Mouse (Mus musculus) erythroblast, adult 5-6 weeks (primary cell): Measurements from ENCODE around the gene Kcne3. TPM values are rescaled to one million over a fixed set of nuclear protein-coding genes. Genes with fewer than 3 reads are reported as not detected.

ENCODE experiments used
- ATAC-seq: replicated peaks from 2 replicates; pipeline ENCODE4 v1.8.0; 2016; ENCODE audit warnings: moderate number of reproducible peaks, mild to moderate bottlenecking, moderate TSS enrichment, inconsistent platforms; ENCODE audit not compliant: poor library complexity, low FRiP score, severe bottlenecking
- total RNA-seq, 2 experiments: library from RNA; stranded (forward) in 1 of 2; stranded (reverse) in 1 of 2; fragments of 150-400 nt in 1 of 2; fragments of 200-764, 138-1000 nt in 1 of 2; gene quantifications; 2 replicates each; pipeline versions ENCODE4 v1.2.3 to v1.2.4; 2015 to 2017; ENCODE audit warnings: low replicate concordance in 2 of 2

The Kcne3 gene
- total RNA-seq, 2 experiments from 2014 or later, result 3.7 TPM; not detected in 1

- no peak for ATAC-seq
Observed at GRCm38 (mm10) chr7:100230646-100231045, 54.3 kb downstream of the Kcne3 start.

- no peak for ATAC-seq
Observed at GRCm38 (mm10) chr7:100231661-100232060, 55.4 kb downstream of the Kcne3 start.

DNA sequence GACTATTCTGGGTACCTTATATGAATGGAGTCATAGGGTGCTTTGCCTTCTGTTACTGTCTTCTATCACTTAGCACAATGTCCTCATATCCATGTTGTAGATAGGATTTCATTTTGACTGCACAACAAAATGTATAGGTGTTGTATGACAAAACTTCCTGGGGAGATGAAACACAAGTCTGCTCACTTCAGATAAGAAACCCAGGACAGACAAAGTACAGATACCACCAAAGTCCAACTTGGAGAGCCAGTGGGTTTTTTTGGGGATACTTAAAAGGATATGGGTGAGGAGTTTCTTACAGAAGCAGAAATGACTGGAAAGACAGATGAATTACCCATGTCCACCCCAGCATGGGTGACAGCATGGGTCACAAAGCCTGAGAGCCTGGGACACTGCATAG lies 57.4 kb downstream of the Kcne3 start:
- ATAC-seq, result peak; percentile 44; the same call in 1 of the 2 replicates

Other genes with a start within 250 kb of the Kcne3 start
- gene Rnf169, start 196.1 kb upstream of the Kcne3 start, total RNA-seq (2015; ENCODE audit: low replicate concordance), result 2.3 and 5.6 TPM in 2 replicates
- gene Rnf169, start 196.1 kb upstream of the Kcne3 start, total RNA-seq (2017; ENCODE audit: low replicate concordance), result 4.0 and 5.3 TPM in 2 replicates
- not detected in 2 replicates for gene Chrdl2, start 170.3 kb upstream of the Kcne3 start, total RNA-seq (2015; ENCODE audit: low replicate concordance)
- gene Chrdl2, start 170.3 kb upstream of the Kcne3 start, total RNA-seq (2017; ENCODE audit: low replicate concordance), result not detected in 2 replicates
- gene Pold3, start 54.9 kb upstream of the Kcne3 start, total RNA-seq (2015; ENCODE audit: low replicate concordance), result 13.0 and 18.1 TPM in 2 replicates
- 50.3 and 62.6 TPM in 2 replicates for gene Pold3, start 54.9 kb upstream of the Kcne3 start, total RNA-seq (2017; ENCODE audit: low replicate concordance)
- 2.9 TPM in 1 of 2 replicates, not detected in the other for gene Lipt2, start 17.2 kb upstream of the Kcne3 start, total RNA-seq (2015; ENCODE audit: low replicate concordance)
- 0.26 and 0.98 TPM in 2 replicates for gene Lipt2, start 17.2 kb upstream of the Kcne3 start, total RNA-seq (2017; ENCODE audit: low replicate concordance)
- gene Pgm2l1, start 50.9 kb downstream of the Kcne3 start, total RNA-seq (2015; ENCODE audit: low replicate concordance), result 11.1 and 13.2 TPM in 2 replicates
- gene Pgm2l1, start 50.9 kb downstream of the Kcne3 start, total RNA-seq (2017; ENCODE audit: low replicate concordance), result 12.7 and 18.4 TPM in 2 replicates
- gene P4ha3, start 109.0 kb downstream of the Kcne3 start, total RNA-seq (2015; ENCODE audit: low replicate concordance), result not detected in 2 replicates
- gene P4ha3, start 109.0 kb downstream of the Kcne3 start, total RNA-seq (2017; ENCODE audit: low replicate concordance), result not detected in 2 replicates
- gene C2cd3, start 195.7 kb downstream of the Kcne3 start, total RNA-seq (2015; ENCODE audit: low replicate concordance), result 11.1 and 28.8 TPM in 2 replicates
- gene C2cd3, start 195.7 kb downstream of the Kcne3 start, total RNA-seq (2017; ENCODE audit: low replicate concordance), result 14.8 and 17.4 TPM in 2 replicates
- 11.5 and 16.1 TPM in 2 replicates for gene Ppme1, start 195.8 kb downstream of the Kcne3 start, total RNA-seq (2015; ENCODE audit: low replicate concordance)
- 29.1 and 37.9 TPM in 2 replicates for gene Ppme1, start 195.8 kb downstream of the Kcne3 start, total RNA-seq (2017; ENCODE audit: low replicate concordance)